Mouse (Mus musculus) MEL (cell line): ENCODE measurements around the gene Gm17606.

ENCODE experiments used
- CTCF ChIP-seq, 3 experiments: IDR thresholded peaks in 2 of 3; conservative IDR thresholded peaks in 1 of 3; 2 replicates each; pipeline ENCODE4 v1.5.1; 2011 to 2012; ENCODE audit warnings: low read length in 3 of 3, low read depth in 2 of 3, mild to moderate bottlenecking in 2 of 3, improper control_type of control experiment in 1 of 3, inconsistent platforms in 1 of 3, mixed read lengths in 1 of 3, moderate library complexity in 1 of 3; ENCODE audit not compliant: control insufficient read depth in 1 of 3, insufficient read depth in 1 of 3, poor library complexity in 1 of 3, severe bottlenecking in 1 of 3
- E2F4 ChIP-seq: IDR thresholded peaks from 2 replicates; pipeline ENCODE4 v1.6.1; 2011; ENCODE audit warnings: low read depth, low read length, improper control_type of control experiment, borderline replicate concordance
- EP300 ChIP-seq, 2 experiments: IDR thresholded peaks; 2 replicates each; pipeline ENCODE4 v1.6.1; 2011; ENCODE audit warnings: improper control_type of control experiment in 2 of 2, low read length in 2 of 2, low read depth in 1 of 2, mild to moderate bottlenecking in 1 of 2
- ETS1 ChIP-seq: IDR thresholded peaks from 2 replicates; pipeline ENCODE4 v1.6.1; 2012; ENCODE audit warnings: low read depth, mild to moderate bottlenecking, inconsistent platforms, low read length, improper control_type of control experiment, moderate library complexity
- GATA1 ChIP-seq: IDR thresholded peaks from 2 replicates; pipeline ENCODE4 v1.6.1; 2011; ENCODE audit warnings: low read depth, low read length, improper control_type of control experiment
- MAFK ChIP-seq: IDR thresholded peaks from 2 replicates; pipeline ENCODE4 v1.6.1; 2011; ENCODE audit warnings: low read depth, mild to moderate bottlenecking, low read length, improper control_type of control experiment, borderline replicate concordance
- NRF1 ChIP-seq: IDR thresholded peaks from 2 replicates; pipeline ENCODE4 v1.6.1; 2014; ENCODE audit warnings: low read depth, mild to moderate bottlenecking, inconsistent platforms, low read length, improper control_type of control experiment, moderate library complexity; ENCODE audit not compliant: poor library complexity, insufficient read depth, severe bottlenecking
- POLR2A ChIP-seq, 2 experiments: IDR thresholded peaks; 2 replicates each; pipeline ENCODE4 v1.6.1; 2011 to 2012; ENCODE audit warnings: low read length in 2 of 2, mild to moderate bottlenecking in 2 of 2, control low read depth in 1 of 2, improper control_type of control experiment in 1 of 2, low read depth in 1 of 2, moderate library complexity in 1 of 2; ENCODE audit not compliant: control insufficient read depth in 1 of 2, insufficient read depth in 1 of 2, poor library complexity in 1 of 2
- RAD21 ChIP-seq: IDR thresholded peaks from 2 replicates; pipeline ENCODE4 v1.6.1; 2011; ENCODE audit warnings: mild to moderate bottlenecking, low read depth, low read length, improper control_type of control experiment
- USF1 ChIP-seq: IDR thresholded peaks from 2 replicates; pipeline ENCODE4 v1.6.1; 2014; ENCODE audit warnings: low read depth, mild to moderate bottlenecking, inconsistent platforms, low read length, improper control_type of control experiment, moderate library complexity
- ZMIZ1 ChIP-seq: IDR thresholded peaks from 2 replicates; pipeline ENCODE4 v1.6.1; 2012; ENCODE audit warnings: low read depth, mild to moderate bottlenecking, inconsistent platforms, low read length, improper control_type of control experiment, moderate library complexity
- ZNF384 ChIP-seq: IDR thresholded peaks from 2 replicates; pipeline ENCODE4 v1.6.1; 2012; ENCODE audit warnings: low read depth, mild to moderate bottlenecking, inconsistent platforms, low read length, improper control_type of control experiment

DNA sequence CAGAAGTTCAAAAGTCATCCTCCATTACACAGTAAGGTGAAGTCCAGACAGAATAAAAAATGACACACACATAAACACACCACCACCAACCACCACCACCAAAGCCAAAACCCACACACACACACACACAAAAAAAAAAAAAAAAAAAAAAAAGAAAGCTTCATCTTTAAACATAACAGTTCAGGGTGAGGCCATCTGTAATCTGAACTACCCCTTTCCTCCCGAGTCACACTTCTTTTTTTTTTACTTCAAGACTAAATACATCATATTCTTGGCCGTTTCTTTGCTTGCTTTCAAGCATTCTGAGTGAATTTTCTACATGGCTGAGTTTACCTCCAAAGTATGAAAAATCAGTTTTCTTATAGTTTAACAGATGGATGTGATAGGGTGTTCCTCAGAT, 39.2 kb upstream of the Gm17606 start:
- TF ChIP-seq MAFK = no peak
- no peak for TF ChIP-seq EP300 (IDR thresholded peaks at IDR 0.05; ENCODE audit: low read depth in 1 of 2, low read length in 2 of 2)
- TF ChIP-seq POLR2A (IDR thresholded peaks at IDR 0.05; ENCODE audit: control insufficient read depth in 1 of 2, insufficient read depth in 1 of 2, low read depth in 1 of 2, low read length in 2 of 2, poor library complexity in 1 of 2) = no peak
- TF ChIP-seq CTCF (IDR thresholded peaks at IDR 0.05 in 2 of 3, conservative IDR thresholded peaks at IDR 0.05 in 1 of 3; ENCODE audit: control insufficient read depth in 1 of 3, insufficient read depth in 1 of 3, low read depth in 2 of 3, low read length in 3 of 3, poor library complexity in 1 of 3, severe bottlenecking in 1 of 3) = no peak
- TF ChIP-seq ETS1 = no peak
- TF ChIP-seq E2F4 = no peak
- TF ChIP-seq USF1 = no peak
- TF ChIP-seq GATA1 = no peak
- TF ChIP-seq ZNF384 = peak; percentile 93
- no peak for TF ChIP-seq RAD21
- no peak for TF ChIP-seq NRF1
- no peak for TF ChIP-seq ZMIZ1
